Mouse (Mus musculus) 3134 (cell line): ENCODE data around the gene Nlrc5.

Source experiments
- DNase-seq: peaks from one replicate; pipeline ENCODE4 v3.0.0-alpha.2; 2011; ENCODE audit warnings: low spot score; ENCODE audit not compliant: insufficient read length; ENCODE audit errors: extremely low read depth

Nlrc5 gene

GRCm38 (mm10) chr8:94456071-94456470 is 21.9 kb downstream of the Nlrc5 start:
- no peak for DNase-seq

- DNase-seq: peak; percentile 60
Measured at GRCm38 (mm10) chr8:94458567-94458966, 24.4 kb downstream of the Nlrc5 start.

GRCm38 (mm10) chr8:94469656-94470055 is 35.5 kb downstream of the Nlrc5 start:
- no peak for DNase-seq

- DNase-seq: no peak
Measured at GRCm38 (mm10) chr8:94470794-94471193, 36.6 kb downstream of the Nlrc5 start.

GRCm38 (mm10) chr8:94471281-94471680 is 37.1 kb downstream of the Nlrc5 start:
- DNase-seq: no peak

- no peak for DNase-seq
Measured at GRCm38 (mm10) chr8:94472741-94473140, 38.6 kb downstream of the Nlrc5 start.

- DNase-seq: no peak
Measured at GRCm38 (mm10) chr8:94473431-94473830, 39.3 kb downstream of the Nlrc5 start.

GRCm38 (mm10) chr8:94475786-94476185 is 41.6 kb downstream of the Nlrc5 start:
- DNase-seq: no peak

GRCm38 (mm10) chr8:94476846-94477245 is 42.7 kb downstream of the Nlrc5 start:
- DNase-seq: no peak

- DNase-seq: no peak
Measured at GRCm38 (mm10) chr8:94482051-94482450, 47.9 kb downstream of the Nlrc5 start.

GRCm38 (mm10) chr8:94485288-94485687 is 51.1 kb downstream of the Nlrc5 start:
- no peak for DNase-seq

- peak; percentile 29 for DNase-seq
Measured at GRCm38 (mm10) chr8:94485882-94486281, 51.7 kb downstream of the Nlrc5 start.

GRCm38 (mm10) chr8:94488016-94488415 is 53.9 kb downstream of the Nlrc5 start:
- DNase-seq: no peak

- no peak for DNase-seq
Measured at GRCm38 (mm10) chr8:94489809-94490483, 55.8 kb downstream of the Nlrc5 start.

GRCm38 (mm10) chr8:94492021-94492681 is 58.0 kb downstream of the Nlrc5 start:
- peak; percentile 63 for DNase-seq

GRCm38 (mm10) chr8:94493240-94493639 is 59.1 kb downstream of the Nlrc5 start:
- no peak for DNase-seq

- no peak for DNase-seq
Measured at GRCm38 (mm10) chr8:94515430-94516208, 81.5 kb downstream of the Nlrc5 start.

- DNase-seq: no peak
Measured at GRCm38 (mm10) chr8:94516209-94516593, 82.0 kb downstream of the Nlrc5 start.

GRCm38 (mm10) chr8:94516766-94517165 is 82.6 kb downstream of the Nlrc5 start:
- peak; percentile 40 for DNase-seq

GRCm38 (mm10) chr8:94518331-94518730 is 84.2 kb downstream of the Nlrc5 start:
- no peak for DNase-seq

GRCm38 (mm10) chr8:94519021-94519420 is 84.9 kb downstream of the Nlrc5 start:
- no peak for DNase-seq

GRCm38 (mm10) chr8:94521481-94521880 is 87.3 kb downstream of the Nlrc5 start:
- DNase-seq: no peak
